Mouse (Mus musculus): ENCODE measurements around the gene Cgref1.

- TF ChIP-seq POLR2A (IDR thresholded peaks at IDR 0.05; ENCODE audit: borderline replicate concordance, extremely low read depth, low read depth, low read length) (no peak), CTCF (IDR thresholded peaks at IDR 0.05; ENCODE audit: insufficient read depth, low read length) (no peak)
Measured at GRCm38 (mm10) chr5:30948620-30949019, 3.2 kb upstream of the Cgref1 start.

All from lung, adult 2 months (tissue).